Mouse (Mus musculus): ENCODE measurements around the gene Sord. TPM values are rescaled to one million over a fixed set of nuclear protein-coding genes. Genes with fewer than 3 reads are reported as not detected.

Gene Sord
- total RNA-seq, 2 experiments from 2014 or later = 96.9 to 127 TPM

GRCm38 (mm10) chr2:122240735-122241134, 6.2 kb downstream of the Sord start:
- DNase-seq = no peak

- no peak for DNase-seq
Observed at GRCm38 (mm10) chr2:122241226-122241625, 6.7 kb downstream of the Sord start.

GRCm38 (mm10) chr2:122241935-122242334, 7.4 kb downstream of the Sord start:
- no peak for DNase-seq

GRCm38 (mm10) chr2:122243671-122244131, 9.2 kb downstream of the Sord start:
- peak; percentile 81 for DNase-seq

- no peak for DNase-seq
Observed at GRCm38 (mm10) chr2:122247786-122248185, 13.2 kb downstream of the Sord start.

GRCm38 (mm10) chr2:122255997-122256396, 21.4 kb downstream of the Sord start:
- DNase-seq = no peak

- no peak for DNase-seq
Observed at GRCm38 (mm10) chr2:122260729-122261128, 26.2 kb downstream of the Sord start.

- no peak for DNase-seq
Observed at GRCm38 (mm10) chr2:122264690-122265089, 30.1 kb downstream of the Sord start.

- no peak for DNase-seq
Observed at GRCm38 (mm10) chr2:122266407-122267193, 32.1 kb downstream of the Sord start.

GRCm38 (mm10) chr2:122278769-122279168, 44.2 kb downstream of the Sord start:
- DNase-seq = no peak

GRCm38 (mm10) chr2:122284091-122284490, 49.5 kb downstream of the Sord start:
- no peak for DNase-seq

- DNase-seq = no peak
Observed at GRCm38 (mm10) chr2:122286137-122286536, 51.6 kb downstream of the Sord start.

GRCm38 (mm10) chr2:122294916-122295315, 60.4 kb downstream of the Sord start:
- no peak for DNase-seq

- DNase-seq = no peak
Observed at GRCm38 (mm10) chr2:122297271-122298095, 62.9 kb downstream of the Sord start.

- no peak for DNase-seq
Observed at GRCm38 (mm10) chr2:122298096-122298499, 63.5 kb downstream of the Sord start, which contains the start of gene Duox2. TSS of gene Duox2 (minus strand) at chr2:122298449.

- DNase-seq = peak; percentile 19
Observed at GRCm38 (mm10) chr2:122298596-122299490, 64.3 kb downstream of the Sord start, which contains the start of gene Duoxa2. TSS of gene Duoxa2 (plus strand) at chr2:122298900.

GRCm38 (mm10) chr2:122299911-122300655, 65.5 kb downstream of the Sord start:
- no peak for DNase-seq

GRCm38 (mm10) chr2:122300656-122301020, 66.1 kb downstream of the Sord start:
- DNase-seq = no peak

- peak; percentile 61 for DNase-seq
Observed at GRCm38 (mm10) chr2:122301081-122301920, 66.8 kb downstream of the Sord start.

- DNase-seq = no peak
Observed at GRCm38 (mm10) chr2:122301921-122302573, 67.5 kb downstream of the Sord start.

Data from adrenal gland, postnatal 10 days (tissue).